Comparison of ENCODE assay signal across 24 mouse cellular contexts in genomic region chr8:108183948-108184347, GRCm38 (mm10).
DNase-seq lines count a peak whose midpoint lies in the region; ATAC-seq lines count a peak whose summit lies in the region.
"Had no signal": no experiment of that assay in that cellular context is flagged by ENCODE, and none has a peak within 500 bp of the region (broad histone marks: within the 10 kb centered on the region; RNA-seq: fewer than 3 reads in every experiment).

No protein-coding gene starts in this region.

- H3K27me3 ChIP-seq in embryonic facial prominence, embryonic 14.5 days (replicated peaks; ENCODE audit: control insufficient read depth, insufficient read depth, low read length): no peaks in the 10 kb centered on the region
- H3K27me3 ChIP-seq in embryonic facial prominence, embryonic 10.5 days (replicated peaks; ENCODE audit: low read depth, poor library complexity, severe bottlenecking): no peaks in the 10 kb centered on the region
- H3K27me3 ChIP-seq in midbrain, embryonic 11.5 days (ENCODE audit: control insufficient read depth, insufficient read depth, low read length): no peaks in the 10 kb centered on the region
- no peaks in the 10 kb centered on the region for H3K27me3 ChIP-seq in midbrain, embryonic 10.5 days (ENCODE audit: low read depth, poor library complexity, severe bottlenecking)
- H3K27me3 ChIP-seq: CH12.LX; embryonic facial prominence, embryonic 13.5 days; forebrain, embryonic 13.5 days; forebrain, embryonic 15.5 days; Patski had no signal

- no peak overlapping the region for H3K9ac ChIP-seq in embryonic facial prominence, embryonic 14.5 days (ENCODE audit: low read depth, low read length)
- H3K9ac ChIP-seq in midbrain, embryonic 11.5 days (ENCODE audit: low read length): no peak overlapping the region
- H3K9ac ChIP-seq: embryonic facial prominence, embryonic 13.5 days; forebrain, embryonic 13.5 days; forebrain, embryonic 15.5 days; forebrain, postnatal 0 days had no signal

- H3K9me3 ChIP-seq in embryonic facial prominence, embryonic 14.5 days (ENCODE audit: control insufficient read depth, low read length): no peaks in the 10 kb centered on the region
- H3K9me3 ChIP-seq in embryonic facial prominence, embryonic 10.5 days: no peaks in the 10 kb centered on the region
- no peaks in the 10 kb centered on the region for H3K9me3 ChIP-seq in midbrain, embryonic 11.5 days (ENCODE audit: control insufficient read depth, low read length)
- H3K9me3 ChIP-seq in midbrain, embryonic 10.5 days (replicated peaks): no peaks in the 10 kb centered on the region
- H3K9me3 ChIP-seq: embryonic facial prominence, embryonic 13.5 days; forebrain, embryonic 13.5 days; forebrain, embryonic 15.5 days had no signal

- H3K4me2 ChIP-seq in embryonic facial prominence, embryonic 14.5 days (ENCODE audit: low read depth, low read length): no peak overlapping the region
- H3K4me2 ChIP-seq in midbrain, embryonic 11.5 days: no peak overlapping the region
- H3K4me2 ChIP-seq: embryonic facial prominence, embryonic 13.5 days; forebrain, embryonic 13.5 days; forebrain, embryonic 15.5 days had no signal

- no peaks in the 10 kb centered on the region for H3K4me1 ChIP-seq in embryonic facial prominence, embryonic 14.5 days (ENCODE audit: control insufficient read depth, insufficient read depth, low read length)
- peaks cover 26% of the 10 kb centered on the region for H3K4me1 ChIP-seq in embryonic facial prominence, embryonic 10.5 days
- no peaks in the 10 kb centered on the region for H3K4me1 ChIP-seq in midbrain, embryonic 11.5 days (ENCODE audit: control insufficient read depth, insufficient read depth, low read length)
- H3K4me1 ChIP-seq in midbrain, embryonic 10.5 days: peaks cover 15% of the 10 kb centered on the region
- H3K4me1 ChIP-seq: forebrain, embryonic 13.5 days; forebrain, embryonic 15.5 days had no signal

- no peak; the same call in 1 of the 2 replicates for ATAC-seq in embryonic facial prominence, embryonic 14.5 days (ENCODE audit: low read depth)
- ATAC-seq in midbrain, embryonic 11.5 days (ENCODE audit: low FRiP score): no peak
- ATAC-seq: activated CD4-positive, CD25-positive, alpha-beta regulatory T cell, adult 4 months; CD4-positive, CD25-positive, alpha-beta regulatory T cell, adult 4 months; forebrain, embryonic 13.5 days; forebrain, embryonic 15.5 days; forebrain, postnatal 0 days; Patski had no signal

- DNase-seq in embryonic facial prominence, embryonic 14.5 days (ENCODE audit: low spot score): peak; percentile 64
- DNase-seq in embryonic facial prominence, embryonic 10.5 days (ENCODE audit: low spot score): no peak
- peak; percentile 64 for DNase-seq in midbrain, embryonic 11.5 days (ENCODE audit: low spot score, missing footprints)
- no peak for DNase-seq in midbrain, embryonic 10.5 days (ENCODE audit: low spot score)
- DNase-seq in retina, postnatal 1 day: peak; percentile 6
- no peak for DNase-seq in retina, embryonic 14.5 days (ENCODE audit: low spot score)
- DNase-seq: adrenal gland, adult 8-10 months; adrenal gland, postnatal 14 days; adrenal gland, postnatal 36 days; B cell, adult 2 months; cerebellum, adult 11-12 months; cerebellum, adult 2 months; cerebellum, adult 9-10 months; cerebellum, postnatal 10 days; cerebellum, postnatal 25 days; forebrain, postnatal 0 days had no signal

- H3K27ac ChIP-seq in embryonic facial prominence, embryonic 14.5 days (replicated peaks; ENCODE audit: low read depth, low read length): no peak overlapping the region
- H3K27ac ChIP-seq in embryonic facial prominence, embryonic 10.5 days (replicated peaks): no peak overlapping the region
- H3K27ac ChIP-seq in midbrain, embryonic 11.5 days (ENCODE audit: low read depth, low read length): no peak overlapping the region
- H3K27ac ChIP-seq in midbrain, embryonic 10.5 days (replicated peaks): no peak overlapping the region
- H3K27ac ChIP-seq: embryonic facial prominence, embryonic 13.5 days; forebrain, embryonic 13.5 days; forebrain, embryonic 15.5 days had no signal

- 57% methylated on average over 8 of the region's 8 CpGs for WGBS in embryonic facial prominence, embryonic 14.5 days
- WGBS in embryonic facial prominence, embryonic 10.5 days: 84% methylated on average over 8 of the region's 8 CpGs
- 83% methylated on average over 8 of the region's 8 CpGs for WGBS in midbrain, embryonic 11.5 days
- 87% methylated on average over 8 of the region's 8 CpGs for WGBS in midbrain, embryonic 10.5 days

- no peaks in the 10 kb centered on the region for H3K36me3 ChIP-seq in embryonic facial prominence, embryonic 14.5 days (ENCODE audit: control insufficient read depth, insufficient read depth, low read length)
- no peaks in the 10 kb centered on the region for H3K36me3 ChIP-seq in embryonic facial prominence, embryonic 10.5 days (replicated peaks)
- no peaks in the 10 kb centered on the region for H3K36me3 ChIP-seq in midbrain, embryonic 11.5 days (ENCODE audit: control insufficient read depth, insufficient read depth, low read length)
- no peaks in the 10 kb centered on the region for H3K36me3 ChIP-seq in midbrain, embryonic 10.5 days
- H3K36me3 ChIP-seq: embryonic facial prominence, embryonic 13.5 days; forebrain, embryonic 15.5 days; G1E had no signal

- H3K4me3 ChIP-seq in embryonic facial prominence, embryonic 14.5 days (ENCODE audit: low read depth, low read length): no peak overlapping the region
- H3K4me3 ChIP-seq in embryonic facial prominence, embryonic 10.5 days: no peak overlapping the region
- no peak overlapping the region for H3K4me3 ChIP-seq in midbrain, embryonic 11.5 days (ENCODE audit: low read depth, low read length)
- H3K4me3 ChIP-seq in midbrain, embryonic 10.5 days: no peak overlapping the region
- H3K4me3 ChIP-seq: embryonic facial prominence, embryonic 13.5 days; forebrain, embryonic 13.5 days; forebrain, embryonic 15.5 days had no signal

Comparison
In these comparisons a context has a peak if more than half of its experiments do, and no peak if none do; other contexts are left out.
1. DNase-seq: peak in embryonic facial prominence, embryonic 14.5 days (single experiment), midbrain, embryonic 11.5 days (single experiment) and retina, postnatal 1 day (single experiment); none in embryonic facial prominence, embryonic 10.5 days (single experiment), midbrain, embryonic 10.5 days (single experiment) and retina, embryonic 14.5 days (single experiment).